Mouse (Mus musculus) CH12.LX (cell line): ENCODE measurements around the gene Glis3.

ENCODE experiments used
- MAFK ChIP-seq: IDR thresholded peaks from 2 replicates; pipeline ENCODE4 v1.6.1; 2011; ENCODE audit warnings: low read length, improper control_type of control experiment; ENCODE audit not compliant: insufficient replicate concordance
- MEF2A ChIP-seq: IDR thresholded peaks from 2 replicates; pipeline ENCODE4 v1.6.1; 2014; ENCODE audit warnings: low read depth, mild to moderate bottlenecking, inconsistent platforms, low read length, improper control_type of control experiment, borderline replicate concordance
- UBTF ChIP-seq: IDR thresholded peaks from 2 replicates; pipeline ENCODE4 v1.6.1; 2012; ENCODE audit warnings: low read depth, mild to moderate bottlenecking, inconsistent platforms, low read length, improper control_type of control experiment, moderate library complexity

DNA sequence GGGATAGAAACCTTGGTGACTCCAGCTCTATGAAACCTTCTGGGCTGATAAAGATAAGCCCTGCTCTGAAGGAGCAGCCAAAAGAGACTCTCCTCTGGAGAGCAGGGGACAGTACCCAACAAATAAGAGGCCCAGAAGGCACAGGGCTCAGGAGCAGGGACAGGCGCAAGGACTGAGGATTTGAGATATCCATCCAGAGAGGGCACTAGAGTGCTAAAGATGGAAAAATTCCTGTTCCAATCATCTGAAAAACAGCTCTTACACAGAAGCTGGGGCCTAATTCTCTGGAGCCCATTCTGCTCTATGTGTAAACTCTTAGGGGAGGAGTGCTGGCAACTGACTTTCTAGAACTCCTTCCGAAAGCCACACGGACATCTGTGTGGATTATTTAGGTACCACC lies 287.0 kb downstream of the Glis3 start:
- TF ChIP-seq MEF2A, result no peak
- TF ChIP-seq MAFK, result no peak
- TF ChIP-seq UBTF, result no peak
